8 mouse cellular contexts compared by ENCODE assay signal in genomic region chr11:100713735-100714533, GRCm38 (mm10). TPM values are rescaled to one million over a fixed set of nuclear protein-coding genes. Genes with fewer than 3 reads are reported as not detected.
DNase-seq lines count a peak whose midpoint lies in the region; ATAC-seq and TF ChIP-seq lines count a peak whose summit lies in the region.

Hspb9 (plus strand) TSS chr11:100713850.

- peak within 1 kb of the TSS; percentile 54 for H3K4me3 ChIP-seq in brown adipose tissue, adult 24 weeks (ENCODE audit: insufficient read depth, low read depth, low read length)
- no peak within 1 kb of the TSS for H3K4me3 ChIP-seq in hindbrain, postnatal 0 days (ENCODE audit: low read length)
- peak within 1 kb of the TSS; percentile 48 for H3K4me3 ChIP-seq in liver, embryonic 11.5 days (ENCODE audit: low read depth, low read length)
- H3K4me3 ChIP-seq in midbrain, embryonic 16.5 days (ENCODE audit: low read depth, low read length) = no peak within 1 kb of the TSS

- H3K27ac ChIP-seq in brown adipose tissue, adult 24 weeks (replicated peaks; ENCODE audit: low read depth, low read length) = peak within 1 kb of the TSS; percentile 59
- peak within 1 kb of the TSS; percentile 26; the same call in 1 of the 2 replicates for H3K27ac ChIP-seq in hindbrain, postnatal 0 days
- peak within 1 kb of the TSS; percentile 88 for H3K27ac ChIP-seq in liver, embryonic 11.5 days (ENCODE audit: low read depth, low read length)
- H3K27ac ChIP-seq in midbrain, embryonic 16.5 days (ENCODE audit: low read length) = no peak within 1 kb of the TSS

- peaks cover 36% of the 10 kb centered on the region for H3K36me3 ChIP-seq in hindbrain, postnatal 0 days (ENCODE audit: insufficient read depth, low read length)
- H3K36me3 ChIP-seq in liver, embryonic 11.5 days (ENCODE audit: control insufficient read depth, insufficient read depth, low read length) = peaks cover 36% of the 10 kb centered on the region
- H3K36me3 ChIP-seq in midbrain, embryonic 16.5 days (ENCODE audit: control insufficient read depth, insufficient read depth, low read length) = peaks cover 22% of the 10 kb centered on the region

- H3K9ac ChIP-seq in hindbrain, postnatal 0 days (replicated peaks; ENCODE audit: low read length) = peak within 1 kb of the TSS; percentile 6; the same call in 1 of the 2 replicates
- H3K9ac ChIP-seq in liver, embryonic 11.5 days (ENCODE audit: low read depth, low read length) = peak within 1 kb of the TSS; percentile 98
- H3K9ac ChIP-seq in midbrain, embryonic 16.5 days (ENCODE audit: low read depth, low read length) = peak within 1 kb of the TSS; percentile 27

- no peaks in the 10 kb centered on the region for H3K9me3 ChIP-seq in hindbrain, postnatal 0 days (ENCODE audit: low read length)
- no peaks in the 10 kb centered on the region for H3K9me3 ChIP-seq in liver, embryonic 11.5 days (ENCODE audit: control insufficient read depth, low read length)
- no peaks in the 10 kb centered on the region for H3K9me3 ChIP-seq in midbrain, embryonic 16.5 days (replicated peaks; ENCODE audit: control insufficient read depth, low read length, poor library complexity, severe bottlenecking)

- DNase-seq in frontal cortex, postnatal 25 days (ENCODE audit: low spot score in 2 of 2) = no peak
- peak; percentile 70 for DNase-seq in gastrocnemius, postnatal 14 days
- DNase-seq in hindbrain, postnatal 0 days (ENCODE audit: low spot score) = no peak
- DNase-seq in liver, embryonic 11.5 days (ENCODE audit: low spot score) = peak; percentile 86
- DNase-seq in spleen, postnatal 4 days (ENCODE audit: low spot score in 2 of 2) = peak; percentile 76 to 84

- ATAC-seq in frontal cortex, adult (ENCODE audit: low TSS enrichment) = peak; percentile 26; the same call in 1 of the 2 replicates
- no peak for ATAC-seq in hindbrain, postnatal 0 days
- ATAC-seq in liver, embryonic 11.5 days (replicated peaks; ENCODE audit: low FRiP score) = peak; percentile 73
- no peak for ATAC-seq in midbrain, embryonic 16.5 days

- H3K27me3 ChIP-seq in hindbrain, postnatal 0 days (ENCODE audit: insufficient read depth, low read length) = no peaks in the 10 kb centered on the region
- no peaks in the 10 kb centered on the region for H3K27me3 ChIP-seq in liver, embryonic 11.5 days (replicated peaks; ENCODE audit: control insufficient read depth, insufficient read depth, low read length)
- H3K27me3 ChIP-seq in midbrain, embryonic 16.5 days (ENCODE audit: control insufficient read depth, insufficient read depth, low read depth, low read length) = no peaks in the 10 kb centered on the region; the same call in 1 of the 2 replicates

- H3K4me2 ChIP-seq in hindbrain, postnatal 0 days (ENCODE audit: low read depth, low read length) = peak within 1 kb of the TSS; percentile 83; the same call in 1 of the 2 replicates
- H3K4me2 ChIP-seq in liver, embryonic 11.5 days = peak within 1 kb of the TSS; percentile 95
- peak within 1 kb of the TSS; percentile 19; the same call in 1 of the 2 replicates for H3K4me2 ChIP-seq in midbrain, embryonic 16.5 days (ENCODE audit: low read length)

- 13% methylated on average over 38 of the region's 38 CpGs for WGBS in hindbrain, postnatal 0 days
- 3% methylated on average over 38 of the region's 38 CpGs for WGBS in liver, embryonic 11.5 days
- 11% methylated on average over 38 of the region's 38 CpGs for WGBS in midbrain, embryonic 16.5 days

- no peak for TF ChIP-seq CTCF in hindbrain, postnatal 0 days (IDR thresholded peaks at IDR 0.05; ENCODE audit: low read depth)

- intact Hi-C loops in gastrocnemius, postnatal 14 days (cut with DNase I; ENCODE audit: low total_unique reads) = loop anchor here (2.0 kb wide), 1 partner anchor 47 kb away; no protein-coding TSS in a partner anchor

- peaks cover 12% of the 10 kb centered on the region for H3K4me1 ChIP-seq in brown adipose tissue, adult 24 weeks (ENCODE audit: control insufficient read depth, insufficient read depth, insufficient read length, low read length)
- peaks cover 6% of the 10 kb centered on the region; the same call in 1 of the 2 replicates for H3K4me1 ChIP-seq in hindbrain, postnatal 0 days (ENCODE audit: insufficient read depth, low read length)
- peaks cover 33% of the 10 kb centered on the region for H3K4me1 ChIP-seq in liver, embryonic 11.5 days (replicated peaks; ENCODE audit: control insufficient read depth, insufficient read depth, low read length)
- H3K4me1 ChIP-seq in midbrain, embryonic 16.5 days (ENCODE audit: control insufficient read depth, insufficient read depth, low read length) = peaks cover 23% of the 10 kb centered on the region

RNA-seq across cellular contexts. Expression of gene Hspb9, which starts in this region (rescaled TPM):
- not detected in 2 replicates for polyA plus RNA-seq in brown adipose tissue, adult 24 weeks (2012; ENCODE audit: insufficient read depth, insufficient read length, missing spikeins)
- total RNA-seq in gastrocnemius, postnatal 14 days (2021) = not detected
- not detected in 2 replicates for total RNA-seq in hindbrain, postnatal 0 days (2014; rRNA removed)
- polyA plus RNA-seq in hindbrain, postnatal 0 days (2015; fragmentation: Nextera tagmentation; extraction: Ambion mirVana) = 0.24 and 0.28 TPM in 2 replicates
- 0.27 and 0.30 TPM in 2 replicates for polyA plus RNA-seq in liver, embryonic 11.5 days (2014; fragmentation: Nextera tagmentation; extraction: Ambion mirVana)
- 0.34 TPM in 1 of 2 replicates, not detected in the other for polyA plus RNA-seq in midbrain, embryonic 16.5 days (2015; fragmentation: Nextera tagmentation; extraction: Ambion mirVana)

Comparison
In these comparisons a context has a peak if more than half of its experiments do, and no peak if none do; other contexts are left out.
1. Peak in DNase-seq in gastrocnemius, postnatal 14 days; RNA of the gene not detected or under 1 TPM.
2. Peak in DNase-seq, ATAC-seq, H3K4me3 ChIP-seq, H3K27ac ChIP-seq, H3K9ac ChIP-seq and H3K4me2 ChIP-seq in liver, embryonic 11.5 days; RNA of the gene not detected or under 1 TPM.
3. DNase-seq: peak in spleen, postnatal 4 days (2 of 2); none in frontal cortex, postnatal 25 days (0 of 2) and hindbrain, postnatal 0 days (single experiment).
4. H3K4me2 ChIP-seq: peak in every context shown above with its lines; median percentile 95 in liver, embryonic 11.5 days; 83 in hindbrain, postnatal 0 days; 19 in midbrain, embryonic 16.5 days.
5. H3K9ac ChIP-seq: peak in every context shown above with its lines; median percentile 98 in liver, embryonic 11.5 days; 27 in midbrain, embryonic 16.5 days; 6 in hindbrain, postnatal 0 days.